Mouse (Mus musculus): ENCODE results near the gene Epb41. TPM values are rescaled to one million over a fixed set of nuclear protein-coding genes. Genes with fewer than 3 reads are reported as not detected.

Gene Epb41
- polyA plus RNA-seq, 1 experiment from 2014 or later: 59.6 TPM

DNA sequence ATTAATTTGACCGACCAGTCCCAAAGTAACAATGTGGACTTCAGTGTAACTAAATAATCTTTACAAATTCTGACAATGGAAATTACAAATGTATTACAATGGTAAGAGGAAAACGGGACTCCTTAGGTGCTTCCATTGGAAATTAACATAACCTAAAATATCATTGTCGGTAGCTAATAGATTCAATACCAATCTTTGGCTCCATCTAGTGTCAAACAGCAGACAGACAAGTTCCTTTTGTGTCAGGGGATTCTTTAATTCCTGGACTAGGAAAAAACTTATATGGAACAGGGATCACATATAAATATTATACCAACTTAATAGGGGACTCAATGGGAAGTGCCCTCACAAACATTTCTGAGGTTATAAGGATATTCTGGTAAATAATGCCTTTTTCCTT, 26.0 kb upstream of the Epb41 start:
- no peaks in the 10 kb centered on the region for H3K4me1 ChIP-seq (replicated peaks; ENCODE audit: control insufficient read depth, insufficient read depth, low read length)
- H3K27me3 ChIP-seq (replicated peaks; ENCODE audit: control insufficient read depth, insufficient read depth, low read length): no peaks in the 10 kb centered on the region
- H3K36me3 ChIP-seq (ENCODE audit: control insufficient read depth, insufficient read depth, low read length): no peaks in the 10 kb centered on the region
- 40% methylated on average over 3 of the region's 3 CpGs for WGBS
- no peak overlapping the region for H3K4me2 ChIP-seq (ENCODE audit: low read length)
- H3K4me3 ChIP-seq (ENCODE audit: low read depth, low read length): no peak overlapping the region
- no peak for ATAC-seq (replicated peaks; ENCODE audit: low FRiP score, low TSS enrichment, low read depth)
- H3K9ac ChIP-seq (ENCODE audit: low read length): no peak overlapping the region
- H3K27ac ChIP-seq (ENCODE audit: low read depth): no peak overlapping the region
- no peaks in the 10 kb centered on the region for H3K9me3 ChIP-seq (ENCODE audit: control insufficient read depth, low read length)
- no peak for DNase-seq (ENCODE audit: low spot score)

DNA sequence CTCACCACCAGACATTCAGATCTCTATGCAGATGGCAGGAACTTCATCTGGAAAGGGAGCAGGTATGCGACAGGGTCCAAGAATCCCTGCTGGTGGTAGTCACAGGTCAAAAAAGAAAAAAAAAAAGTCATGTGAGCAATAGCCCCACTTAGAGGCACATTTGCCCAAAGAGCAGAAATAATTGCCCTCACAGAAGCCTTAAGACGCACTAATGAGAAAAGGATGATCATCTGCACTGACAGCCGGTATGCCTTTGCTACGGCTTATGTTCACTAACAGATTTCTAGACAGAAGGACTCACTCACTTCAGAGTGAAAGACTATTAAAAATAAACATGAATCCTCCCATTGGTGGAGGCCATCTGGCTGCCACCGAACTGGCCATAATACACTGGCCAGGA, 24.4 kb upstream of the Epb41 start:
- Histone ChIP-seq H3K9ac (ENCODE audit: low read length) (no peak overlapping the region), H3K4me3 (ENCODE audit: low read depth, low read length) (no peak overlapping the region), H3K9me3 (ENCODE audit: control insufficient read depth, low read length) (no peaks in the 10 kb centered on the region), H3K4me2 (ENCODE audit: low read length) (no peak overlapping the region), H3K27ac (ENCODE audit: low read depth) (no peak overlapping the region), H3K4me1 (replicated peaks; ENCODE audit: control insufficient read depth, insufficient read depth, low read length) (no peaks in the 10 kb centered on the region), H3K36me3 (ENCODE audit: control insufficient read depth, insufficient read depth, low read length) (no peaks in the 10 kb centered on the region), H3K27me3 (replicated peaks; ENCODE audit: control insufficient read depth, insufficient read depth, low read length) (no peaks in the 10 kb centered on the region)
- 70% methylated on average over 5 of the region's 5 CpGs for WGBS
- ATAC-seq (replicated peaks; ENCODE audit: low FRiP score, low TSS enrichment, low read depth) (no peak), DNase-seq (ENCODE audit: low spot score) (no peak)

DNA sequence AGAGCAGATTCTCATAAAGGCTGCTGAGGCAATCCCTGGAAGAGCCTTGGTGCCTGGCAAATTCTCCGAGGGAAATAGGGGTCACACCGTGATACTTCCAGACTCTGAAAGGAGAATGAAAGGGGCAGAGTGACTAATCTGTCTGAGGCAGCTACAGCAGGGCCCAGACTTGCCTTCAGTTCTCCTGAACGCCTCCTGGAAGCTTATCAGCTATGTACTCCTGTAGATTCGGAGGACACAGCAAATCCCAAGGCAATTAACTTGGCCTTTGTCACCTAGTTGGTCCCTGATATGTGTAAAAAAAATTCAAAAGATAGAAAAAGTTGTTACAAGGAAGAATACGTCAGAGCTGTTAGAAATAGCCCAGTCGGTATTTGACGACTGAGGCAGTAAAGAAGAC, 19.9 kb upstream of the Epb41 start:
- Histone ChIP-seq H3K27me3 (replicated peaks; ENCODE audit: control insufficient read depth, insufficient read depth, low read length) (no peaks in the 10 kb centered on the region), H3K9ac (ENCODE audit: low read length) (no peak overlapping the region), H3K4me1 (replicated peaks; ENCODE audit: control insufficient read depth, insufficient read depth, low read length) (no peaks in the 10 kb centered on the region), H3K4me3 (ENCODE audit: low read depth, low read length) (no peak overlapping the region), H3K36me3 (ENCODE audit: control insufficient read depth, insufficient read depth, low read length) (no peaks in the 10 kb centered on the region), H3K27ac (ENCODE audit: low read depth) (no peak overlapping the region), H3K9me3 (ENCODE audit: control insufficient read depth, low read length) (no peaks in the 10 kb centered on the region), H3K4me2 (ENCODE audit: low read length) (no peak overlapping the region)
- no peak for ATAC-seq (replicated peaks; ENCODE audit: low FRiP score, low TSS enrichment, low read depth)
- no peak for DNase-seq (ENCODE audit: low spot score)
- 65% methylated on average over 7 of the region's 7 CpGs for WGBS

DNA sequence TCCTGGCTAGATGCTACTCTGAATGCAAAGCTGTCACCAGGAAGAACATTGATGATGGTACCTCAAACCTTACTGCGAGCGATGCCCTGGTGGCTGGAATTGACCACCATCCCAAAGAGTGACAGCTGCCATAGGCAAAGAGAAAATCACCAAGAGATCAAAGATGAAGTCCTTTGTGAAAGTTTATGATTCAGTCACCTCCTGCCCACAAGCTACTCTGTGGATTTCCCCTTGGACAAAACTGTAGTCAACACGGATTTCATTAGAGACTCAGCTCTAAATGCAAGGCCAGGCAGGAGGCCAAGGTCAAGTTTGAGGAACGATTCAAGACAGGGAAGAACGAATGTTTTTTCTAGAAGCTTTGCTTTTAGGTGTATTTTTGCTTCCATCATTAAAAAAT, 18.8 kb upstream of the Epb41 start:
- 88% methylated on average over 5 of the region's 5 CpGs for WGBS
- H3K4me2 ChIP-seq (ENCODE audit: low read length): no peak overlapping the region
- H3K9me3 ChIP-seq (ENCODE audit: control insufficient read depth, low read length): no peaks in the 10 kb centered on the region
- no peak overlapping the region for H3K27ac ChIP-seq (ENCODE audit: low read depth)
- no peak overlapping the region for H3K9ac ChIP-seq (ENCODE audit: low read length)
- DNase-seq (ENCODE audit: low spot score) (no peak), ATAC-seq (replicated peaks; ENCODE audit: low FRiP score, low TSS enrichment, low read depth) (no peak)
- no peak overlapping the region for H3K4me3 ChIP-seq (ENCODE audit: low read depth, low read length)
- no peaks in the 10 kb centered on the region for H3K4me1 ChIP-seq (replicated peaks; ENCODE audit: control insufficient read depth, insufficient read depth, low read length)
- H3K27me3 ChIP-seq (replicated peaks; ENCODE audit: control insufficient read depth, insufficient read depth, low read length): no peaks in the 10 kb centered on the region
- H3K36me3 ChIP-seq (ENCODE audit: control insufficient read depth, insufficient read depth, low read length): no peaks in the 10 kb centered on the region

DNA sequence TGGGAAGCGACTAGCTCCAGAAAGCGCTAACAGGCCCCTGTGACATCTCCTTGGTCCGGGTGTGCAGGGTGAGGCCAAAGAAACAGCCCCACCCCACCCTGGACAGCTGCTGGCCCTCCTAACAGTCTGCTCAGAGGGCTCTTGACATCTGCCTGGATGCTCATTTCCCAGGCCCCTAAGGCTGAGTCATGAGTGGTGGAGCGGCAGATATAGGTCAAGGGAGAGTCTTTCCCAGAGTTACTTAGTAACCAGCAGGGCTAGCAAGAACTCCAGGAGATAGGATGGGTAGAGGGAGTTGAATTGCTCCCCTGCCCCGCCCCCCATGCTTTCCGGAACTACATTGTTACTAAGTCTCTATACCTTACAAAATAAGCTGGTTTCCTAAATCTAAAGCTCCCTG, 18.0 kb upstream of the Epb41 start:
- no peak overlapping the region for H3K4me2 ChIP-seq (ENCODE audit: low read length)
- ATAC-seq (replicated peaks; ENCODE audit: low FRiP score, low TSS enrichment, low read depth) (peak; percentile 69; the same call in 1 of the 2 replicates), DNase-seq (ENCODE audit: low spot score) (no peak)
- no peak overlapping the region for H3K27ac ChIP-seq (ENCODE audit: low read depth)
- 59% methylated on average over 6 of the region's 6 CpGs for WGBS
- H3K27me3 ChIP-seq (replicated peaks; ENCODE audit: control insufficient read depth, insufficient read depth, low read length): no peaks in the 10 kb centered on the region
- no peaks in the 10 kb centered on the region for H3K9me3 ChIP-seq (ENCODE audit: control insufficient read depth, low read length)
- no peak overlapping the region for H3K9ac ChIP-seq (ENCODE audit: low read length)
- H3K4me1 ChIP-seq (replicated peaks; ENCODE audit: control insufficient read depth, insufficient read depth, low read length): no peaks in the 10 kb centered on the region
- H3K36me3 ChIP-seq (ENCODE audit: control insufficient read depth, insufficient read depth, low read length): no peaks in the 10 kb centered on the region
- H3K4me3 ChIP-seq (ENCODE audit: low read depth, low read length): no peak overlapping the region

DNA sequence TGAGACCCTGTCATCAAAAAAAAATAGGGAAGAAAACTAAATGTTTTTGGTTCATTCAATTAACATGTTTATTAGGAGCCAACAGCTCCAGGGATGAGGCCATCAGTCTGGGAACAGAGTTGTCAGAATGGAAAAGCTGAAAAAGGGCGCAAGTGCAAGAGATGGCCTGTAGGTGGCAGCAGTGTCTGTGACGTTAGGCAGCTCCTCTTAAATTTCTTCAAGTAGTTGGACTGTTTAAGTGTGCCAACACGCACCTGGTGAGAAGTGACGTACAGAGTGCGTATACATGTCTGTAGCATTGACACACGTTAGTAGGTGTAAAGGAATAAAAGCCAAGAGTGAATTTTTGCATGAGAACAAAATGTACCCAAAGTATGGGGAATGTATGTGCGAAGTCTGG, 13.8 kb upstream of the Epb41 start:
- no peaks in the 10 kb centered on the region for H3K27me3 ChIP-seq (replicated peaks; ENCODE audit: control insufficient read depth, insufficient read depth, low read length)
- no peak overlapping the region for H3K4me2 ChIP-seq (ENCODE audit: low read length)
- H3K9me3 ChIP-seq (ENCODE audit: control insufficient read depth, low read length): no peaks in the 10 kb centered on the region
- 16% methylated on average over 7 of the region's 7 CpGs for WGBS
- H3K4me3 ChIP-seq (ENCODE audit: low read depth, low read length): no peak overlapping the region
- H3K27ac ChIP-seq (ENCODE audit: low read depth): no peak overlapping the region
- no peaks in the 10 kb centered on the region for H3K4me1 ChIP-seq (replicated peaks; ENCODE audit: control insufficient read depth, insufficient read depth, low read length)
- ATAC-seq (replicated peaks; ENCODE audit: low FRiP score, low TSS enrichment, low read depth): 0 out of 2 replicates have a peak, but pooled peaks have one; percentile 43
- H3K36me3 ChIP-seq (ENCODE audit: control insufficient read depth, insufficient read depth, low read length): no peaks in the 10 kb centered on the region
- DNase-seq (ENCODE audit: low spot score): peak; percentile 85
- no peak overlapping the region for H3K9ac ChIP-seq (ENCODE audit: low read length)

DNA sequence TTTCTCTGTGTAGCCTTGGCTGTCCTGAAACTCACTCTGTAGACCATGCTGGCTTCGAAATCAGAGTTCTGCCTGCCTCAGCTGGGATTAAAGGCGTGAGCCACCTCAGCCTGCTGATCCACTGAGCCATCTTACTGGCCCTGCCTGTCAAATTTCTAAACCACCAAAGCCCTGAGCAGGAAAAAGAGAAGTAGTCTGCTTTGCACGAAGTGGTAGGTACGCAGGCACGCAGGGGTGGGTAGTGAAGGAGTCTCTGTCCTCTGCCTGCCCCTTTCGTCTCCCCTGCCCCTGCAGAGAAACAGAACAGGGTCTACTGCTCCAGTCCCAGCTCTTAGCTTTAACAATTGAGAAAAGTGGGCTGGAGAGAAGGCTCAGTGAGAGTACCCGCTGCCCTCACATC, 10.0 kb upstream of the Epb41 start:
- Histone ChIP-seq H3K27me3 (replicated peaks; ENCODE audit: control insufficient read depth, insufficient read depth, low read length) (no peaks in the 10 kb centered on the region), H3K4me1 (replicated peaks; ENCODE audit: control insufficient read depth, insufficient read depth, low read length) (no peaks in the 10 kb centered on the region), H3K4me2 (ENCODE audit: low read length) (no peak overlapping the region), H3K36me3 (ENCODE audit: control insufficient read depth, insufficient read depth, low read length) (no peaks in the 10 kb centered on the region), H3K4me3 (ENCODE audit: low read depth, low read length) (no peak overlapping the region), H3K9me3 (ENCODE audit: control insufficient read depth, low read length) (no peaks in the 10 kb centered on the region), H3K27ac (ENCODE audit: low read depth) (no peak overlapping the region), H3K9ac (ENCODE audit: low read length) (no peak overlapping the region)
- DNase-seq (ENCODE audit: low spot score): no peak
- 84% methylated on average over 7 of the region's 7 CpGs for WGBS
- ATAC-seq (replicated peaks; ENCODE audit: low FRiP score, low TSS enrichment, low read depth): no peak

DNA sequence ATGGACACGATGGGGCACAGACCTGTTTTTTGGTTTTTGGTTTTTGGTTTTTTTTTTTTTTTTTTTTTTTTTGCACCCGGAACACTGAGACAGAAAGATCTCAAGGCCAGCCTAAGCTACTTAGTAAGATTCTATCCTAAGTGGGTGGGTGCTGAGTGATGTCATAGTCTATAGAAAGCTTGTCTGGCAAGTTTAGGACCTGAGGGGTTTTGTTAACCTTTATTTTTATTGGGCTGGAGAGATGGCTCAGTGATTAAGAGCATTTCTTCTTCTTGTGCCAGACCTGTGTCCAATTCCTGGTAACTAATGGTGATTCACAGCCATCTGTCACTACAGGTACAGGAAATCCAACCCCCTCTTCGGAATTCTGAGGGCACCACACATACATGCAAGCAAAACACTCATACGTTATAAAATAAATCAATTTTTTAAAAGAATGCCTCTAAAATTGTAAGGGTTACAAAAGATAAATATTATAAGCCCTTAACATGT, 5.4 kb upstream of the Epb41 start:
- ATAC-seq (replicated peaks; ENCODE audit: low FRiP score, low TSS enrichment, low read depth): no peak
- H3K4me1 ChIP-seq (replicated peaks; ENCODE audit: control insufficient read depth, insufficient read depth, low read length): peaks cover 8% of the 10 kb centered on the region; the same call in 1 of the 2 replicates
- H3K36me3 ChIP-seq (ENCODE audit: control insufficient read depth, insufficient read depth, low read length): no peaks in the 10 kb centered on the region
- 64% methylated on average over 4 of the region's 4 CpGs for WGBS
- no peak overlapping the region for H3K4me2 ChIP-seq (ENCODE audit: low read length)
- no peak for DNase-seq (ENCODE audit: low spot score)
- H3K9ac ChIP-seq (ENCODE audit: low read length): no peak overlapping the region
- H3K27me3 ChIP-seq (replicated peaks; ENCODE audit: control insufficient read depth, insufficient read depth, low read length): no peaks in the 10 kb centered on the region
- H3K27ac ChIP-seq (ENCODE audit: low read depth): no peak overlapping the region
- no peaks in the 10 kb centered on the region for H3K9me3 ChIP-seq (ENCODE audit: control insufficient read depth, low read length)
- no peak overlapping the region for H3K4me3 ChIP-seq (ENCODE audit: low read depth, low read length)

DNA sequence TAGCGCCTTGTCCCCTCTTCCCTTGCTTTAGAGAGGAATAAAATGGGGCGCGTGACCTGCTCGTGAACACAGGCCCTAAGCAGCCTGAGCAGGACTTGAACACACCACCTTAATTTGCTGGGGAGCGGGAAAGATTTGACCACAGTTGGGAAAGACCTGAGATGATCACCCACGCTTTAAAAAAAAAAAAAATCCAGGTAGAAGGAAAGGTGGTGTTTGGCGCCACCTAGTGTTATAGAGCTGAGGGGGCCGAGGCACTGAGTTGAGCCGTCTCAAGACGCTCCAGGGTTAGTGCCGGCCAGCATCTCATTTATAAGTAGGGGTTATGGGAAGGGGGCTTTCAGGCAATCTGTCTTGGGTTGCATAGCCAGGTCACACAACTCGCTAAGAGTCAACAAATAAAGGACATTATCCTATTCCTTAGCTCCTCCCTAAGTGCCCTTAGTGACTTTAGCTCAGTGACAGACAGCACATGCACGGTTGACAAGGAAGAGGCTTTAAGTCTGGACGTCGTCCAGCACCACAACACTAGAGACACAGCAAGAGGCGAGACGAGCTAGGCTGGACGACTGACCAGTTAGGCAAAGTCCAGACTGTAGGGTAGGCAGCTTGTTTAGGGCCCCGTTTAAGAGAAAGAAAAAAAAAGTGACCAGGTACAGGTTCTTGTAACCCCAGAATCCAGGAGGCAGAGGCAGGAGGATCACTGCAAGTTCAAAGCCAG, 4.6 kb upstream of the Epb41 start:
- 12% methylated on average over 19 of the region's 19 CpGs for WGBS
- peak; percentile 91 for DNase-seq (ENCODE audit: low spot score)
- Histone ChIP-seq H3K36me3 (ENCODE audit: control insufficient read depth, insufficient read depth, low read length) (no peaks in the 10 kb centered on the region), H3K4me1 (replicated peaks; ENCODE audit: control insufficient read depth, insufficient read depth, low read length) (peaks cover 12% of the 10 kb centered on the region; the same call in 1 of the 2 replicates), H3K4me3 (ENCODE audit: low read depth, low read length) (no peak overlapping the region), H3K27ac (ENCODE audit: low read depth) (no peak overlapping the region), H3K4me2 (ENCODE audit: low read length) (no peak overlapping the region), H3K9ac (ENCODE audit: low read length) (no peak overlapping the region), H3K27me3 (replicated peaks; ENCODE audit: control insufficient read depth, insufficient read depth, low read length) (no peaks in the 10 kb centered on the region), H3K9me3 (ENCODE audit: control insufficient read depth, low read length) (no peaks in the 10 kb centered on the region)
- ATAC-seq (replicated peaks; ENCODE audit: low FRiP score, low TSS enrichment, low read depth): no peak
